Mouse (Mus musculus) layer of hippocampus, adult 8-10 months (tissue): ENCODE data around the gene Hivep3. TPM values are rescaled to one million over a fixed set of nuclear protein-coding genes. Genes with fewer than 3 reads are reported as not detected.

Experiments
- DNase-seq, 2 experiments: peaks; one replicate each; pipeline ENCODE4 v3.0.0; 2022; ENCODE audit warnings: low spot score in 2 of 2
- total RNA-seq, 4 experiments: library from RNA; stranded (reverse); gene quantifications; 2 replicates each; pipeline ENCODE4 v1.2.4; 2022

The Hivep3 gene
- total RNA-seq, 4 experiments from 2014 or later: 47.7 to 56.0 (median 51.0) TPM

GRCm38 (mm10) chr4:120145931-120146330, 412.3 kb downstream of the Hivep3 start:
- no peak for DNase-seq

DNA sequence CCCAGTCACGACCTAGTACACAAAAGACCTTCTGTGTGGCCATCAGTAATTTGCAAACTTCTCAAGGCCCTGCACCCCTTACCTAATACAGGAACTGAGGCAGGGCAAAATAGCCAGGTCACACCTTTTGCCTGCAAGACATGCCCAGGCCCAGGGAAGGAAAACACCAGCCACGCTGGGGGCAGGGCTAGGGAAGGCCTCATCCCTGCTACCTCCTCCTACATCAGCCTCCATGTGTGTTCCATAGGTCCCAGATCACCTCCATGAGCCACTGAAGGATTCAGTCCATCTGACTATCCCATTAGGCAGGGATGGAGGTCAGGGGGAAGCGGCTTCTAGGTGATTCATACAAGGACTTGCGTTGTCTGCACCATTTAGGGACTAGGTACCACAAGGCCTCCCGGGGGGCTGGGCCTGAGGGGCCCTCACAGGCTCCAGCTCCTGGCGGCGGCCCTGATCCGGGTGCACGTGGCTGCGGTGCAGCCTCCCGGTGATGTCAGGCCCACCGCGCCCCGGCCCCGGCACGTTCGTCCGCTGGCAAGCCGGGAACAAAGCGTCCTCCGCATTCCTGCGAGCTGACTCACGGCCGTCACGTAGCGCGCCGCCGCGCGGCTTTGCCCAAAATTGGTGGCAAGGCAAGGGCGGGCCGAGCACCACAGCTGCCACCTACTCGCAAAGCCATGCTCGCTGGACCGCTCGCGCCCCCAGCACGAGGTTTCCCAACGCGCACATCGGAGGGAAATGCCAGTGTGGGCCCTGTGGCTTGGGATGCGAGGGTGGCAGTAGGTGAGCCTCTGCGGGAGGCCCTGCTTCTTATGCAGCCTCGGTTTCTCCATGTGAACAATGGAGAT, 414.9 kb downstream of the Hivep3 start:
- peak in 1 of 2 experiments; percentile 72 for DNase-seq

- DNase-seq: no peak
Measured at GRCm38 (mm10) chr4:120149142-120149524, 415.5 kb downstream of the Hivep3 start.

DNA sequence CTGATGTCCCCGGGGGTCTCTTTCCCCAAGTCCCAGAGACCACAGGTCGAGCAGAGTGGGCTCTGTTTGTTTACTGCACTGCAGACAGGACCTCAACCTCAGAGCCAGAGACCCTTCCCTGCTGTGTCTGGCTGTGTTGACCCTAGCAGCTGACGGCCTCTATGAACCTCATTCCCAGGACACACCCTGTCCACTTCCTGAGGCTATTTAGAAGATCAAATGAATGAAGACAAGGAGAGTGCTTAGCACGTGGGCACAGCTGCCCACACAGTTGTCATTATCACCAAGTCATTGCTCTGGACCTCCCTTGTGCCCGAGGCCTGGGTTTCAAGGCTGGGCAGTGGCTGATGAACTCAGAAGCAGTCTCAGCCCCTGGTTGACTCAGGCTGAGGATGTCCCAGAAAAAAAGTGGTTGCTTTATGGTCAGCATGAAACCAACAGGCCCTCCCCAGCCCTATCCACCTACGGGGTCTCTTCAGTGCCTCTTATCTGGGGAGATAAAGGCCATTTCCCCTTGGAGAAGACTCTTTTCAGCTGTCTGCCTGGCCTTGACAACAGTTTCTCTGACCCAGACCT, 416.8 kb downstream of the Hivep3 start:
- DNase-seq: no peak

GRCm38 (mm10) chr4:120151906-120152305, 418.3 kb downstream of the Hivep3 start:
- no peak for DNase-seq

DNA sequence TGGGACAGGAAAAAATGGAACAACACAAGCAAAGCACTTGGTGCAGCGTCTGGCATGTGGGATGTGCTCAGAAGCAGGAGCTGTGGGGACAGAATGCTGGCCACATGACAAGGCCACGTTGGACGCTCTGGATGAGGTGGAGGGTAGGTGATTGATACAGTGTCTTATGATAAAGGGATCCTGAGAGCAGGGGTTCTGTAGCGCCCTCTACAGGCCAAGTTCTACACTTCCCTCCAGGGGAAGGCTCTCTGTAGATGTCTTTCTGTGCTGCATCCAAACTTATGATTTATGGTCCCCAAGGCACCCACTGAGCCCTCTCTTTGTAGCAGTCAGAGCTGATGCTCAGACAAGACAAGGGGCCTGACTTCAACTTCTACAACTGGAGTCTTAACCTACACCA, 419.1 kb downstream of the Hivep3 start:
- no peak for DNase-seq

DNA sequence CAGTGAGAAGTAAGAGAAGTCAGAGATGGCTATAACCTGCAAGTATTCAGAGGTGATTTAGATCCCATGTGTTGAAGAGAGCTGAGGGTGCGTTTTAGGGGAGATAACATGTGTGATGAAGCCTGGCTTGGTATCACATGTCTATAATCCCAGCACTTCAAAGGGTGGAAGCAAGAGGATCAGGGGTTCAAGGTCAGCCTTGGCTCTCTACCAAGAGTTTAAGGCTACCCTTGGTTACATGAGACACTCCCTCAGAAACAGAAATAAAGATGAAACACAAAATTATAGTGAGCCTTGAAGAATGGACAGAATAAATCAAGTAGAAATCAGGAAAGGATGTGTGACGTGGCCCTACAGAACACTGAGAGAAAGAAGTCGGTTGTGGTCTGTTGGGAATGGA, 420.2 kb downstream of the Hivep3 start:
- DNase-seq: no peak

GRCm38 (mm10) chr4:120158714-120159310, 425.2 kb downstream of the Hivep3 start:
- no peak for DNase-seq

DNA sequence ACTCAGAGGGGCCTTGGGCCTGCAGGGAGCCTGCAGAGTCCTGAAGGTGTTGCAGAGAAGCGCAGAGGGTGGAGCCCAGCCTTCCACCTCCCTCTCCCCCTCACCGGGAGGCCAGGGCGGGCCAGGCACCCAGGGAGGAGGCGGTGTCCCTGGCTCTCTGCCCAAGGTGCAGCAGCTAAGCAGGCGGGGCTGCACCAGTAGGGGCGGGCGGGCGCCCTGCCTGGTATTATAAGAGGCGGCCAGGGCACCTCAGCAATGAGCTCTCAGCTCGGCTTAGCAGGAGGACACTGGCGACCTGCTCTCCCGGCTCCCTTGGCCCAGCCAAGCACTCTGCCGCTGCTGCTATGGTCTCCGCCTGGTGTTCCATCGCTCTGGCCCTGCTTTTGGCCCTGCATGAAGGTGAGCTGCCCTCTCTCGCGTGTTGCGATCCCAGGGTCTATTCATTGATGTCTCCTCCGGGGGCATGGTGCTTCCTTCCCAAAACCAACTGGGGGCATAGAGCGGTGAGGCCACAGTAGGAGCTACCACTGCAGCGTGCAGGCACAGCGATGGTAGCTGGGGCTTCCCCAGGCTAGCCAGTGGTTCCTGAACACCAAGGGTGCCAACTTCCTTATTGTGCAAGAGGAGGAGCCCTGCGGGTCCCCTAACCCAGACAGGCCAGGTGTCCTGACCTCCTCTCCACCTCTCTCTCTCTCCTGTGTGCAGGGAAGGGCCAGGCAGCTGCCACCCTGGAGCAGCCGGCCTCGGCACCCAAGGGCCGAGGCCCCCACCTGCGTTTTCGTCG, 427.8 kb downstream of the Hivep3 start, which contains the start of gene Edn2:
Gene Edn2, plus strand, starts transcription at position 41 of the 784 bp plus-strand sequence.
- no peak for DNase-seq

- DNase-seq: no peak
Measured at GRCm38 (mm10) chr4:120162586-120162985, 429.0 kb downstream of the Hivep3 start.

DNA sequence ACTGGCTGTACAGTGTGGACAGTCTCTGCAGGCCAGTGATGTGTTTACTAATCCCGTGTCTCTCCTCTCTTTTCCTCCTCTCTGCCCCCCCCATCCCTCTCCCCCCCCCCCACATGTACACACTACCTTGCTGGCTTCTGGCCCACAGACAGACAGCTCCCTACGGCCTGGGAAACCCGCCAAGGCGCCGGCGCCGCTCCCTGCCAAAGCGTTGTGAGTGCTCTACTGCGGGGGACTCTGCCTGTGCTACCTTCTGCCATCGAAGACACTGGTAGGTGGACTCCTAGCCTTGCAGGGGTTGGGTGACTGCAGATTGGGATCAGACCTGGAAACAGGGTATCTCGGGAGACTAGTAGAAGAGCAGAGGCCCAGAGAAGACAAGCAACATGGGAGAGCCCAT, 429.7 kb downstream of the Hivep3 start:
- DNase-seq: peak; percentile 44 to 49

GRCm38 (mm10) chr4:120164316-120164715, 430.7 kb downstream of the Hivep3 start:
- DNase-seq: no peak

DNA sequence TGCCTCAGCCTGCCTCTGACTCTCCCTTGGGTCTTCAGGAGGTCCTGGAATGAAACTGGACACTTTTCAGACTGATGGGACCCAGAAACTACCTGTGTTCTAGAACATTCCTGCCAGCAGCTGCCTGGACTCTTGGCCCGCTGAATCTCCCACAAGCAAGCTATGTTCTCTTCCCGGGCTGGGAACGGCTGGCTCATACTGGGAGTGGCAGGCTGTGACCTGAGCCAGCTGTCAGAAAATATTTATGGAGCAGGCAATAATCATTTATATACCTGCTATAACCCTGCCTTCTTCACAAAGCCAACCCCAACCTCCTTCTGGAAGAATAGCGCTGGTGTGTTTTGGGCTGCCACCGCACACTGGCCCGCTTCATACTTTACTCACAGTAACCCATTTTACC, 434.2 kb downstream of the Hivep3 start:
- no peak for DNase-seq

DNA sequence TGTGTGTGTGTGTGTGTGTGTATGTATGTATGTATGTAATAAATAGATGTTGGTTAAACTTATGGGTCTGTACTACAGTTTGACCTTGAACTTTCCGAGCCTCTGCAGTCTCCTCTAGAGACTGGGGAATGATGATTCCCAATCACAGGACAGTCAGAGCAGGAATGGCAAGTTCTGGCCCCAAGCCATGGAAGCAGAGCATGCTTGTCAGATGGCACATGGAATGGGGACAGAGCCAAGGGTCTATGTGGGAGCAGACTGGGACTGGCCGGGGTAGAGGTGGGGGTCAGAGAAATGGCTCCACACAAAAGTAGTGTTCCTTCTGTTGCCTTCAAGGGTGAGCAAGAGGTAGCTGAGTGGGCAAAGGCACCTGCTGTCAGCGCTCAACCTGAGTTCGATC, 434.8 kb downstream of the Hivep3 start:
- no peak for DNase-seq

- no peak for DNase-seq
Measured at GRCm38 (mm10) chr4:120170387-120170936, 436.9 kb downstream of the Hivep3 start.

GRCm38 (mm10) chr4:120172050-120172684, 438.6 kb downstream of the Hivep3 start:
- DNase-seq: peak; percentile 55 to 63

DNA sequence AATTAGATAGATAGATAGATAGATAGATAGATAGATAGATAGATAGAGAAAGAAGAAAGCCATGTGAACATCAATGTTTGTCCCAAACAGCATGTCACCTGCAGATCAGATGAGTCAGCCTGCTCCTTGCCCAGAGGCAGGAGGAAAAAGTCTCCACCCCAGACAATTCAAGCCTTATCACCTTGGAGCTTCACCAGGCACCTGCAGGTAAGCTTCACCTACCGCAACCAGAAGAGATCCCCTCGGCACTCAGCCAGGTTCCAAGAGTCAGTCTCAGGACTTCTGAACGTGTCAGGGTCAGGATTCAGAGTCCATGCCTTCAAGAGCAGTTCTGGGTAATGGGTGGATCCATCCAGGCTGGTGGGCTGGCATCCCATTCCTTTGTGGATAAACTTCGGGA, 445.5 kb downstream of the Hivep3 start:
- no peak for DNase-seq

- no peak for DNase-seq
Measured at GRCm38 (mm10) chr4:120180535-120180934, 447.0 kb downstream of the Hivep3 start.

DNA sequence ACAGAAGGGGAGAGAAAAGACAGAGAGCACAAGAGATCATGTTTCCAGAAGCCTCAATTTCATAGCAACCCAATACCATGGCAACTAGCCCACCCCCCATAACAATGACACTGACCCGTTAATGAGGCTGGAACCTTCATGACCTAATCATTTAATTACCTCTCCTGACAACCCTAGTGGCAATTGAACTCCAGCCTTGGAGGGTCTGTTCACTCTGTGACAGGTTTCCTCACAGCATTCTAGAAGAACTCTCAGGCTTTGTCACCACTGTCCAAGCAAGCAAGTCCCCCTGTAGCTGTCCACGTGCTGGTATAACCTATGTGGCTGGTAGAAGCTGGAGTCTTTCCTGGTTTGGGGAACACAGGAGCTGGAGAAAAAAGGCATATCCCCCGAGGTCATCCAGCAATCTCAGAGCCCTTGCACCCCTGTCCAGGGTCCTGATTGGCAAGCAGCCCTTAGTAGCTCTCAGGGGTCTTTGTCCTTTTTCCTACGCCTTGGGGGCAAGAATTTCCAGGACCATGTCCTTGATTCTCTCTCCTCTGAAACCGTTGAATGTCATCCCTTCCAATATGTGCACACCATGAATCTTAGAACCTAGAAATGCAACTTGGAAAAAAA, 450.9 kb downstream of the Hivep3 start:
- DNase-seq: no peak

- no peak for DNase-seq
Measured at GRCm38 (mm10) chr4:120186441-120186840, 452.9 kb downstream of the Hivep3 start.
